Mouse (Mus musculus) heart, embryonic 10.5 days (tissue): ENCODE data around the gene Tmcc1. TPM values are rescaled to one million over a fixed set of nuclear protein-coding genes. Genes with fewer than 3 reads are reported as not detected.

Experiments
- DNase-seq: peaks from one replicate; pipeline ENCODE4 v3.0.0-alpha.2; 2017; ENCODE audit warnings: low spot score
- H3K27ac ChIP-seq: fragments of 300-500 bp; sonication (generic); 2 replicates; pipeline ENCODE4 v1.5.1; 2016; ENCODE audit warnings: mild to moderate bottlenecking
- H3K27me3 ChIP-seq: fragments of 300-500 bp; sonication (generic); 2 replicates; pipeline ENCODE4 v1.6.1; 2016; ENCODE audit warnings: mild to moderate bottlenecking; ENCODE audit not compliant: poor library complexity, insufficient read depth, severe bottlenecking
- H3K36me3 ChIP-seq: fragments of 300-500 bp; sonication (generic); 2 replicates; pipeline ENCODE4 v1.6.1; 2016; ENCODE audit warnings: mild to moderate bottlenecking, moderate library complexity
- H3K4me1 ChIP-seq: fragments of 300-500 bp; sonication (generic); 2 replicates; pipeline ENCODE4 v1.6.1; 2016; ENCODE audit warnings: mild to moderate bottlenecking
- H3K4me3 ChIP-seq: fragments of 300-500 bp; sonication (generic); 2 replicates; pipeline ENCODE4 v1.5.1; 2016; ENCODE audit warnings: mild to moderate bottlenecking, moderate library complexity
- H3K9me3 ChIP-seq: fragments of 300-500 bp; sonication (generic); 2 replicates; pipeline ENCODE4 v1.6.1; 2016; ENCODE audit warnings: mild to moderate bottlenecking, moderate library complexity
- WGBS: fragments of 180-500 bp; shearing (Covaris S2); methylation state at CpG from one replicate; pipeline ENCODE4 v1.1.7; 2016; 5-methylcytosine and 5-hydroxymethylcytosine counted together
- polyA plus RNA-seq: library from polyadenylated mRNA; unstranded; fragments of >200 nt; fragmentation: Nextera tagmentation; extraction: Ambion mirVana; gene quantifications from 2 replicates; pipeline ENCODE4 v1.2.1, GENCODE M21; 2016

Tmcc1 gene
- polyA plus RNA-seq, 1 experiment from 2014 or later: 11.9 TPM

GRCm38 (mm10) chr6:116015902-116016301, 177.4 kb downstream of the Tmcc1 start:
- no peaks in the 10 kb centered on the region for H3K27me3 ChIP-seq
- H3K4me3 ChIP-seq: no peak overlapping the region
- DNase-seq: no peak
- H3K27ac ChIP-seq: no peak overlapping the region
- H3K4me1 ChIP-seq: no peaks in the 10 kb centered on the region
- peaks cover 11% of the 10 kb centered on the region; the same call in 1 of the 2 replicates for H3K36me3 ChIP-seq
- H3K9me3 ChIP-seq: no peaks in the 10 kb centered on the region
- 90% methylated on average over 3 of the region's 3 CpGs for WGBS

- H3K27ac ChIP-seq: no peak overlapping the region
- WGBS: 82% methylated on average over 6 of the region's 6 CpGs
- no peaks in the 10 kb centered on the region for H3K9me3 ChIP-seq
- H3K4me3 ChIP-seq: no peak overlapping the region
- no peak for DNase-seq
- no peaks in the 10 kb centered on the region for H3K36me3 ChIP-seq
- H3K4me1 ChIP-seq: 0 out of 2 replicates have a peak, but pooled peaks cover 2% of the 10 kb centered on the region
- H3K27me3 ChIP-seq: no peaks in the 10 kb centered on the region
Measured at GRCm38 (mm10) chr6:116014111-116014510, 179.2 kb downstream of the Tmcc1 start.

GRCm38 (mm10) chr6:116013687-116014086, 179.6 kb downstream of the Tmcc1 start:
- Histone ChIP-seq H3K4me3 (no peak overlapping the region), H3K4me1 (0 out of 2 replicates have a peak, but pooled peaks cover 2% of the 10 kb centered on the region), H3K9me3 (no peaks in the 10 kb centered on the region), H3K36me3 (no peaks in the 10 kb centered on the region), H3K27me3 (no peaks in the 10 kb centered on the region), H3K27ac (no peak overlapping the region)
- WGBS: 60% methylated on average over 3 of the region's 3 CpGs
- DNase-seq: no peak

GRCm38 (mm10) chr6:116010541-116010940, 182.7 kb downstream of the Tmcc1 start:
- Histone ChIP-seq H3K36me3 (no peaks in the 10 kb centered on the region), H3K4me3 (no peak overlapping the region), H3K27me3 (no peaks in the 10 kb centered on the region), H3K9me3 (no peaks in the 10 kb centered on the region), H3K4me1 (peaks cover 29% of the 10 kb centered on the region), H3K27ac (no peak overlapping the region)
- 5% methylated on average over 6 of the region's 6 CpGs for WGBS
- DNase-seq: no peak

- H3K27me3 ChIP-seq: no peaks in the 10 kb centered on the region
- no peak for DNase-seq
- no peak overlapping the region for H3K4me3 ChIP-seq
- no peaks in the 10 kb centered on the region for H3K36me3 ChIP-seq
- H3K4me1 ChIP-seq: peaks cover 40% of the 10 kb centered on the region
- no peaks in the 10 kb centered on the region for H3K9me3 ChIP-seq
- WGBS: 55% methylated on average over 12 of the region's 12 CpGs
- H3K27ac ChIP-seq: no peak overlapping the region; the same call in 1 of the 2 replicates
Measured at GRCm38 (mm10) chr6:116009426-116009825, 183.9 kb downstream of the Tmcc1 start.

GRCm38 (mm10) chr6:116007561-116008173, 185.6 kb downstream of the Tmcc1 start:
- Histone ChIP-seq H3K4me3 (peak overlapping the region; percentile 5; the same call in 1 of the 2 replicates), H3K4me1 (peaks cover 57% of the 10 kb centered on the region), H3K27me3 (no peaks in the 10 kb centered on the region), H3K9me3 (no peaks in the 10 kb centered on the region), H3K27ac (peak overlapping the region; percentile 71), H3K36me3 (no peaks in the 10 kb centered on the region)
- DNase-seq: no peak
- WGBS: 13% methylated on average over 9 of the region's 9 CpGs

GRCm38 (mm10) chr6:116006731-116007130, 186.6 kb downstream of the Tmcc1 start:
- no peak for DNase-seq
- peaks cover 66% of the 10 kb centered on the region for H3K4me1 ChIP-seq
- H3K4me3 ChIP-seq: no peak overlapping the region
- no peaks in the 10 kb centered on the region for H3K27me3 ChIP-seq
- no peaks in the 10 kb centered on the region for H3K36me3 ChIP-seq
- peak overlapping the region; percentile 71 for H3K27ac ChIP-seq
- no peaks in the 10 kb centered on the region for H3K9me3 ChIP-seq
- 32% methylated on average over 9 of the region's 9 CpGs for WGBS

GRCm38 (mm10) chr6:116005959-116006288, 187.4 kb downstream of the Tmcc1 start:
- Histone ChIP-seq H3K27me3 (no peaks in the 10 kb centered on the region), H3K9me3 (no peaks in the 10 kb centered on the region), H3K4me1 (peaks cover 66% of the 10 kb centered on the region), H3K27ac (peak overlapping the region; percentile 71), H3K4me3 (no peak overlapping the region), H3K36me3 (no peaks in the 10 kb centered on the region)
- 69% methylated on average over 4 of the region's 4 CpGs for WGBS
- peak; percentile 74 for DNase-seq

- Histone ChIP-seq H3K36me3 (no peaks in the 10 kb centered on the region), H3K27me3 (no peaks in the 10 kb centered on the region), H3K9me3 (no peaks in the 10 kb centered on the region), H3K4me3 (no peak overlapping the region), H3K4me1 (peaks cover 66% of the 10 kb centered on the region), H3K27ac (peak overlapping the region; percentile 92)
- DNase-seq: peak; percentile 73
- WGBS: 66% methylated on average over 17 of the region's 17 CpGs
Measured at GRCm38 (mm10) chr6:116005275-116005958, 187.9 kb downstream of the Tmcc1 start.

- Histone ChIP-seq H3K9me3 (no peaks in the 10 kb centered on the region), H3K4me1 (peaks cover 66% of the 10 kb centered on the region), H3K27ac (peak overlapping the region; percentile 92), H3K36me3 (no peaks in the 10 kb centered on the region), H3K4me3 (no peak overlapping the region), H3K27me3 (no peaks in the 10 kb centered on the region)
- 82% methylated on average over 6 of the region's 6 CpGs for WGBS
- DNase-seq: peak; percentile 74
Measured at GRCm38 (mm10) chr6:116004716-116005115, 188.6 kb downstream of the Tmcc1 start.

GRCm38 (mm10) chr6:116004069-116004468, 189.2 kb downstream of the Tmcc1 start:
- Histone ChIP-seq H3K27ac (peak overlapping the region; percentile 92), H3K36me3 (no peaks in the 10 kb centered on the region), H3K9me3 (no peaks in the 10 kb centered on the region), H3K27me3 (no peaks in the 10 kb centered on the region), H3K4me3 (peak overlapping the region; percentile 34), H3K4me1 (peaks cover 71% of the 10 kb centered on the region)
- WGBS: 12% methylated on average over 7 of the region's 7 CpGs
- peak; percentile 85 for DNase-seq

GRCm38 (mm10) chr6:116003516-116003915, 189.8 kb downstream of the Tmcc1 start:
- 52% methylated on average over 5 of the region's 5 CpGs for WGBS
- no peaks in the 10 kb centered on the region for H3K9me3 ChIP-seq
- peak overlapping the region; percentile 92 for H3K27ac ChIP-seq
- H3K27me3 ChIP-seq: no peaks in the 10 kb centered on the region
- peak; percentile 76 for DNase-seq
- H3K4me1 ChIP-seq: peaks cover 76% of the 10 kb centered on the region
- H3K36me3 ChIP-seq: no peaks in the 10 kb centered on the region
- H3K4me3 ChIP-seq: peak overlapping the region; percentile 34

- Histone ChIP-seq H3K27ac (peak overlapping the region; percentile 80), H3K27me3 (no peaks in the 10 kb centered on the region), H3K9me3 (no peaks in the 10 kb centered on the region), H3K4me3 (no peak overlapping the region), H3K4me1 (peaks cover 78% of the 10 kb centered on the region), H3K36me3 (no peaks in the 10 kb centered on the region)
- no peak for DNase-seq
- 63% methylated on average over 12 of the region's 12 CpGs for WGBS
Measured at GRCm38 (mm10) chr6:116002311-116003104, 190.8 kb downstream of the Tmcc1 start.
